Mouse (Mus musculus): ENCODE data around the gene Gm11011. TPM values are rescaled to one million over a fixed set of nuclear protein-coding genes. Genes with fewer than 3 reads are reported as not detected.

The Gm11011 gene
- total and polyA plus RNA-seq, 3 experiments: not detected

GRCm38 (mm10) chr2:169566159-169566558, 21.4 kb downstream of the Gm11011 start:
- DNase-seq (ENCODE audit: extremely low read depth): no peak
- H3K9ac ChIP-seq (ENCODE audit: insufficient read depth, low read depth): no peak overlapping the region
- in situ Hi-C loops (cut with MboI; ENCODE audit: low pct_ligation_motif_present, low pct_unique_long_range_greater_than_20kb, low sequenced_read_pairs): no loop called here
- dilution Hi-C loops (cut with MboI; ENCODE audit: extremely low pct_ligation_motif_present, extremely low pct_unique_long_range_greater_than_20kb, low sequenced_read_pairs): no loop called here
- no peaks in the 10 kb centered on the region for H3K36me3 ChIP-seq (replicated peaks in 1 of 2; ENCODE audit: control insufficient read depth in 1 of 2, insufficient read depth in 1 of 2, low read length in 1 of 2)
- no peaks in the 10 kb centered on the region for H3K79me2 ChIP-seq (replicated peaks; ENCODE audit: control insufficient read depth, extremely low read depth, insufficient read depth, poor library complexity, severe bottlenecking)
- TF ChIP-seq NELFE (IDR thresholded peaks at IDR 0.05; ENCODE audit: low read depth, low read length) (no peak), IRF4 (IDR thresholded peaks at IDR 0.05; ENCODE audit: low read depth, low read length) (no peak), USF2 (conservative IDR thresholded peaks at IDR 0.05; ENCODE audit: low read depth, low read length) (no peak), TCF12 (IDR thresholded peaks at IDR 0.05; ENCODE audit: low read depth, low read length) (no peak), JUND (conservative IDR thresholded peaks at IDR 0.05; ENCODE audit: low read depth, low read length) (no peak), ZC3H11A (IDR thresholded peaks at IDR 0.05; ENCODE audit: low read depth, low read length) (no peak)
- H3K9me3 ChIP-seq (replicated peaks; ENCODE audit: low read length): peaks cover 72% of the 10 kb centered on the region
- H3K27ac ChIP-seq (ENCODE audit: insufficient read depth, low read depth): no peak overlapping the region
- no peak overlapping the region for H3K4me2 ChIP-seq (ENCODE audit: insufficient read depth, low read depth, poor library complexity, severe bottlenecking)
- H3K4me1 ChIP-seq (ENCODE audit: control insufficient read depth in 1 of 2, insufficient read depth in 2 of 2): no peaks in the 10 kb centered on the region
- no peak overlapping the region for H3K4me3 ChIP-seq (replicated peaks in 1 of 3; ENCODE audit: low read depth in 2 of 3, low read length in 2 of 3, poor library complexity in 1 of 3)
- H3K27me3 ChIP-seq (replicated peaks): no peaks in the 10 kb centered on the region

DNA sequence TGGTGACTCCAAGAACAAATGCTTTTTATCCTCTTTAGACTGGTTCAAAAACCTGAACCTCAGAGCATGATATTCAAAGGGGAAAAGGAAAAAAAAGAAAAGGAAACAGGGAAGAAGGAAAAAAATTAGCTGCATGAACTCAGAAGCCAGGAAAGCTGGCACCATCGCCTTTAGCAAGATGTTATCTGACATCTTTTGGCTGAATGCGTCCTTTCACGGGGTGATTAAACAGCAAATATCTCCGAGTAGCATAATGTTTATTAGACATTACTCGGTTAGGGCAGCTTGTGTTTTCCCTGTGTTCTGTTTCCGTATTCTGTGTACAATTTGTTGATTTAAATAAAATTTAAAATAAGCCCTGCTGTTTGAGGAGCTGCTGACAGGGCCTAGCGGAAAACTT, 21.8 kb downstream of the Gm11011 start:
- H3K9ac ChIP-seq (ENCODE audit: insufficient read depth, low read depth): no peak overlapping the region
- H3K27me3 ChIP-seq (replicated peaks): no peaks in the 10 kb centered on the region
- no peak overlapping the region for H3K4me3 ChIP-seq (replicated peaks in 1 of 3; ENCODE audit: low read depth in 2 of 3, low read length in 2 of 3, poor library complexity in 1 of 3)
- TF ChIP-seq E2F4 (IDR thresholded peaks at IDR 0.05; ENCODE audit: insufficient replicate concordance, low read depth, low read length) (no peak), ZKSCAN1 (IDR thresholded peaks at IDR 0.05; ENCODE audit: borderline replicate concordance, low read depth, low read length) (no peak), SIN3A (IDR thresholded peaks at IDR 0.05; ENCODE audit: low read length) (no peak), JUND (conservative IDR thresholded peaks at IDR 0.05; ENCODE audit: low read depth, low read length) (no peak), KAT2A (IDR thresholded peaks at IDR 0.05; ENCODE audit: insufficient replicate concordance, low read length) (no peak), CTCF (conservative IDR thresholded peaks at IDR 0.05 in 1 of 2, IDR thresholded peaks at IDR 0.05 in 1 of 2; ENCODE audit: low read depth in 2 of 2, low read length in 2 of 2) (no peak), MYC (IDR thresholded peaks at IDR 0.05; ENCODE audit: low read depth, low read length) (no peak), TCF12 (IDR thresholded peaks at IDR 0.05; ENCODE audit: low read depth, low read length) (no peak), POLR2A (IDR thresholded peaks at IDR 0.05; ENCODE audit: low read depth, low read length) (no peak), UBTF (IDR thresholded peaks at IDR 0.05; ENCODE audit: low read depth, low read length) (no peak), USF2 (conservative IDR thresholded peaks at IDR 0.05; ENCODE audit: low read depth, low read length) (no peak), RCOR1 (conservative IDR thresholded peaks at IDR 0.05; ENCODE audit: low read depth, low read length) (no peak), RAD21 (IDR thresholded peaks at IDR 0.05; ENCODE audit: low read depth, low read length) (no peak), MXI1 (IDR thresholded peaks at IDR 0.05; ENCODE audit: low read depth, low read length) (no peak), TBP (conservative IDR thresholded peaks at IDR 0.05; ENCODE audit: low read depth, low read length) (no peak), POLR2AphosphoS2 (IDR thresholded peaks at IDR 0.05; ENCODE audit: low read depth, low read length) (no peak), SMC3 (IDR thresholded peaks at IDR 0.05; ENCODE audit: low read depth, low read length) (no peak), JUN (IDR thresholded peaks at IDR 0.05; ENCODE audit: insufficient read depth, low read depth, low read length) (no peak), MEF2A (IDR thresholded peaks at IDR 0.05; ENCODE audit: borderline replicate concordance, low read depth, low read length) (no peak)
- no peaks in the 10 kb centered on the region for H3K79me2 ChIP-seq (replicated peaks; ENCODE audit: control insufficient read depth, extremely low read depth, insufficient read depth, poor library complexity, severe bottlenecking)
- in situ Hi-C loops (cut with MboI; ENCODE audit: low pct_ligation_motif_present, low pct_unique_long_range_greater_than_20kb, low sequenced_read_pairs) (no loop called here), dilution Hi-C loops (cut with MboI; ENCODE audit: extremely low pct_ligation_motif_present, extremely low pct_unique_long_range_greater_than_20kb, low sequenced_read_pairs) (no loop called here)
- DNase-seq (ENCODE audit: extremely low read depth): no peak
- no peak overlapping the region for H3K27ac ChIP-seq (ENCODE audit: insufficient read depth, low read depth)
- no peaks in the 10 kb centered on the region for H3K4me1 ChIP-seq (ENCODE audit: control insufficient read depth in 1 of 2, insufficient read depth in 2 of 2)
- H3K36me3 ChIP-seq (replicated peaks in 1 of 2; ENCODE audit: control insufficient read depth in 1 of 2, insufficient read depth in 1 of 2, low read length in 1 of 2): no peaks in the 10 kb centered on the region
- peaks cover 73% of the 10 kb centered on the region for H3K9me3 ChIP-seq (replicated peaks; ENCODE audit: low read length)
- H3K4me2 ChIP-seq (ENCODE audit: insufficient read depth, low read depth, poor library complexity, severe bottlenecking): no peak overlapping the region

Data from CH12.LX (cell line).